Mouse (Mus musculus) E14TG2a.4 (cell line): ENCODE data around the gene Mgarp.

Source experiments
- H3K27me3 ChIP-seq: 2 replicates; pipeline ENCODE4 v1.6.1; 2014; ENCODE audit warnings: low read length, control low read depth; ENCODE audit not compliant: insufficient read depth
- H3K36me3 ChIP-seq: 2 replicates; pipeline ENCODE4 v1.6.1; 2014; ENCODE audit warnings: low read length, control low read depth; ENCODE audit not compliant: insufficient read depth
- H3K4me1 ChIP-seq: replicated peaks from 2 replicates; pipeline ENCODE4 v1.6.1; 2014; ENCODE audit warnings: low read depth, low read length, control low read depth
- H3K4me3 ChIP-seq: replicated peaks from 2 replicates; pipeline ENCODE4 v1.5.1; 2014; ENCODE audit warnings: mild to moderate bottlenecking, low read length
- H3K9me3 ChIP-seq: 2 replicates; pipeline ENCODE4 v1.6.1; 2014; ENCODE audit warnings: low read length, control low read depth
- CTCF ChIP-seq: conservative IDR thresholded peaks from 2 replicates; pipeline ENCODE4 v1.5.1; 2014; ENCODE audit warnings: low read length
- NANOG ChIP-seq: IDR thresholded peaks from 2 replicates; pipeline ENCODE4 v1.6.1; 2014; ENCODE audit warnings: borderline replicate concordance, low read length, mixed read lengths
- POU5F1 ChIP-seq: IDR thresholded peaks from 2 replicates; pipeline ENCODE4 v1.6.1; 2014; ENCODE audit warnings: low read length, borderline replicate concordance

The Mgarp gene

GRCm38 (mm10) chr3:51379786-51380659, 16.5 kb downstream of the Mgarp start:
- H3K9me3 ChIP-seq, result no peaks in the 10 kb centered on the region
- H3K4me3 ChIP-seq, result no peak overlapping the region
- H3K4me1 ChIP-seq, result peaks cover 12% of the 10 kb centered on the region
- TF ChIP-seq NANOG (no peak), POU5F1 (no peak), CTCF (no peak)
- H3K36me3 ChIP-seq, result no peaks in the 10 kb centered on the region
- H3K27me3 ChIP-seq, result no peaks in the 10 kb centered on the region

GRCm38 (mm10) chr3:51378665-51378946, 17.9 kb downstream of the Mgarp start:
- TF ChIP-seq CTCF (no peak), NANOG (no peak)
- H3K27me3 ChIP-seq, result no peaks in the 10 kb centered on the region
- 0 out of 2 replicates have a peak, but pooled peaks cover 3% of the 10 kb centered on the region for H3K9me3 ChIP-seq
- H3K4me3 ChIP-seq, result peak overlapping the region; percentile 37
- H3K4me1 ChIP-seq, result peaks cover 12% of the 10 kb centered on the region
- H3K36me3 ChIP-seq, result no peaks in the 10 kb centered on the region

- Histone ChIP-seq H3K4me1 (peaks cover 12% of the 10 kb centered on the region), H3K36me3 (no peaks in the 10 kb centered on the region), H3K27me3 (no peaks in the 10 kb centered on the region), H3K9me3 (0 out of 2 replicates have a peak, but pooled peaks cover 3% of the 10 kb centered on the region), H3K4me3 (peak overlapping the region; percentile 37)
- TF ChIP-seq CTCF, result peak; percentile 45
- no peak for TF ChIP-seq NANOG
These were observed 18.5 kb downstream of the Mgarp start for GRCm38 (mm10) chr3:51377878-51378664.

- no peaks in the 10 kb centered on the region for H3K36me3 ChIP-seq
- no peaks in the 10 kb centered on the region for H3K27me3 ChIP-seq
- TF ChIP-seq CTCF, result peak; percentile 84
- no peak for TF ChIP-seq NANOG
- no peak for TF ChIP-seq POU5F1
- no peak overlapping the region for H3K4me3 ChIP-seq
- peaks cover 12% of the 10 kb centered on the region for H3K4me1 ChIP-seq
- H3K9me3 ChIP-seq, result 0 out of 2 replicates have a peak, but pooled peaks cover 3% of the 10 kb centered on the region
These were observed 21.0 kb downstream of the Mgarp start for GRCm38 (mm10) chr3:51375307-51376265.

GRCm38 (mm10) chr3:51373544-51373943, 23.0 kb downstream of the Mgarp start:
- peaks cover 10% of the 10 kb centered on the region for H3K4me1 ChIP-seq
- H3K9me3 ChIP-seq, result 0 out of 2 replicates have a peak, but pooled peaks cover 3% of the 10 kb centered on the region
- no peaks in the 10 kb centered on the region for H3K36me3 ChIP-seq
- TF ChIP-seq POU5F1 (no peak), CTCF (no peak; the same call in 1 of the 2 replicates), NANOG (no peak)
- H3K4me3 ChIP-seq, result no peak overlapping the region
- no peaks in the 10 kb centered on the region for H3K27me3 ChIP-seq

GRCm38 (mm10) chr3:51372883-51373282, 23.7 kb downstream of the Mgarp start:
- no peak overlapping the region for H3K4me3 ChIP-seq
- 0 out of 2 replicates have a peak, but pooled peaks cover 3% of the 10 kb centered on the region for H3K9me3 ChIP-seq
- no peaks in the 10 kb centered on the region for H3K36me3 ChIP-seq
- H3K27me3 ChIP-seq, result no peaks in the 10 kb centered on the region
- TF ChIP-seq CTCF (no peak), NANOG (no peak), POU5F1 (no peak)
- peaks cover 4% of the 10 kb centered on the region; the same call in 1 of the 2 replicates for H3K4me1 ChIP-seq

- H3K36me3 ChIP-seq, result no peaks in the 10 kb centered on the region
These were observed 24.7 kb downstream of the Mgarp start for GRCm38 (mm10) chr3:51371826-51372225.

GRCm38 (mm10) chr3:51368011-51368410, 28.5 kb downstream of the Mgarp start:
- peaks cover 15% of the 10 kb centered on the region for H3K4me1 ChIP-seq
- no peaks in the 10 kb centered on the region for H3K9me3 ChIP-seq
- no peak overlapping the region for H3K4me3 ChIP-seq
- no peaks in the 10 kb centered on the region for H3K36me3 ChIP-seq
- TF ChIP-seq NANOG, result no peak
- no peak for TF ChIP-seq CTCF
- TF ChIP-seq POU5F1, result no peak
- H3K27me3 ChIP-seq, result peaks cover 29% of the 10 kb centered on the region

More at GRCm38 (mm10) chr3:51371826-51372225, 24.7 kb downstream of the Mgarp start:
- TF ChIP-seq NANOG (no peak), POU5F1 (no peak), CTCF (no peak)
- Histone ChIP-seq H3K4me1 (peaks cover 4% of the 10 kb centered on the region; the same call in 1 of the 2 replicates), H3K4me3 (no peak overlapping the region), H3K9me3 (0 out of 2 replicates have a peak, but pooled peaks cover 3% of the 10 kb centered on the region), H3K27me3 (no peaks in the 10 kb centered on the region)
